Mouse (Mus musculus) thymus, adult 2 months (tissue): ENCODE results near the gene Shank2.

Experiments used
- CTCF ChIP-seq: fragments of 200-500 bp; IDR thresholded peaks from 2 replicates; pipeline ENCODE4 v1.5.1; 2012; ENCODE audit warnings: mild to moderate bottlenecking, control low read depth, low read length, moderate library complexity, borderline replicate concordance; ENCODE audit not compliant: control insufficient read depth, poor library complexity, insufficient read depth; ENCODE audit errors: extremely low read depth
- POLR2A ChIP-seq: fragments of 200-500 bp; IDR thresholded peaks from 2 replicates; pipeline ENCODE4 v1.6.1; 2012; ENCODE audit warnings: mild to moderate bottlenecking, low read length, control low read depth, moderate library complexity; ENCODE audit not compliant: control insufficient read depth, poor library complexity, insufficient read depth; ENCODE audit errors: extremely low read depth

DNA sequence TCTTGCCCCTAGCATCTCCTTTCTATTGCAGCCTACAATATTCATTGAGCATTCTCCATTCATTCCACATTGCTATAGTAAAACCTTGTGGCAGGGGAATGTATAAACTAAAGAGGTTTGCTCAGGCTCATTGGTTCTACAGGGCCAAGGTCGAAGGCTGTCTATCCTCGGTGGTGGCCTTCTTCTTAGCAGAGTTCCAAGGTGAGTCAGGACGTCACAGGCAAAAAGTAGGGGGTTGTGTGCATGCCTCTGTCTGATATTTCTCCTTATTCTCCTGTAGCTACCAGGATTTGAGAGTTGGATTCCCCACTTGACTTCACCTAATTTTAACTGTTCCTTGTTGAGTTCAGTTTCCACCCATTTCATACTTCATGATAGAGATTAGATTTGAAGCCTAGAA lies 29.9 kb downstream of the Shank2 start:
- TF ChIP-seq CTCF (no peak), POLR2A (no peak)
